In the genomic region with DNA sequence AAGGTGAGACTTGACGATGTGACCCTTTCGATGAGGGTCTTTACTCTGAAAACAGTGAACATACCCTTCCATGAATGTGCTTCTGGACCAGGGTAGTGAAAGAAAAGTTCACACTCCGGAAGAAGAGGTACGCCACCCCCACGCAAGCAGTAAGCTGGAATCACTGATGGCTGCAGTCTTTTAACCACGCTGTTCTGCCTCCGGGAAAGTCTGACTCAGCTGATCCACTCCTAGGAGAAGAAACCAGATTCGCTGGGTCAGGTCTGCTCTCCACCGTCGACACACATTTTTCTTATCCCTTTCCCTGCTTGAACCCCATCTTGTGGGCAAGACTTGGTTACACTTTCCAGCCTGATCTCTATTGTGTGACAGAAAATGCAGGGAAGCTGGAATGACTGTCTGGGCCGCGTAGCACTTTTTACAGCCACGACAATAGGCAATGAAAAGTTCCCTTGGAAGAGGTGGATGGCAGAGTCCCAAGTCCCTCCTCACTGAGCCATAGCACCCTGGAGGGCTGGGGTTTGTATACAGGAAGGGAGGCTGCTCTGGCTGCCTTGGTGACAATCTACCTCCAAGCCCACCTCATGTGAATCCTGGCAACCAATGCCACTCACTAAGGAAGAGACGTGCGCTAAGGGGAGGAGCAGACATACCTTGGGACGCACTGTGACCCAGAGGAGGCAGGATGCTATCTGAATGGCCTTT, we compare ENCODE assay signal across 8 mouse cellular contexts.
DNase-seq lines count a peak whose midpoint lies in the region; ATAC-seq lines count a peak whose summit lies in the region.

No protein-coding gene starts in this region.

- no peak for ATAC-seq in cerebellum, adult (ENCODE audit: insufficient number of reproducible peaks, low FRiP score, low TSS enrichment)

- peak; percentile 0 for DNase-seq in embryo, embryonic 10.5 days (ENCODE audit: low spot score)
- DNase-seq in embryo, embryonic 10 days (ENCODE audit: low spot score), result no peak
- peak; percentile 6 for DNase-seq in testis, postnatal 14 days (ENCODE audit: low spot score)
- DNase-seq in testis, postnatal 10 days (ENCODE audit: low spot score), result no peak
- DNase-seq in kidney, postnatal 10 days, result peak; percentile 52
- DNase-seq in right cerebral cortex, postnatal 25 days, result peak; percentile 47
- no peak for DNase-seq in cerebellum, adult 18-20 months

Comparison
In these comparisons a context has a peak if more than half of its experiments do, and no peak if none do; other contexts are left out.
1. DNase-seq: peak in embryo, embryonic 10.5 days (single experiment), testis, postnatal 14 days (single experiment), kidney, postnatal 10 days (single experiment) and right cerebral cortex, postnatal 25 days (single experiment); none in embryo, embryonic 10 days (single experiment), testis, postnatal 10 days (single experiment) and cerebellum, adult 18-20 months (0 of 2).